Comparison of ENCODE assay signal across 11 mouse cellular contexts in the genomic region with DNA sequence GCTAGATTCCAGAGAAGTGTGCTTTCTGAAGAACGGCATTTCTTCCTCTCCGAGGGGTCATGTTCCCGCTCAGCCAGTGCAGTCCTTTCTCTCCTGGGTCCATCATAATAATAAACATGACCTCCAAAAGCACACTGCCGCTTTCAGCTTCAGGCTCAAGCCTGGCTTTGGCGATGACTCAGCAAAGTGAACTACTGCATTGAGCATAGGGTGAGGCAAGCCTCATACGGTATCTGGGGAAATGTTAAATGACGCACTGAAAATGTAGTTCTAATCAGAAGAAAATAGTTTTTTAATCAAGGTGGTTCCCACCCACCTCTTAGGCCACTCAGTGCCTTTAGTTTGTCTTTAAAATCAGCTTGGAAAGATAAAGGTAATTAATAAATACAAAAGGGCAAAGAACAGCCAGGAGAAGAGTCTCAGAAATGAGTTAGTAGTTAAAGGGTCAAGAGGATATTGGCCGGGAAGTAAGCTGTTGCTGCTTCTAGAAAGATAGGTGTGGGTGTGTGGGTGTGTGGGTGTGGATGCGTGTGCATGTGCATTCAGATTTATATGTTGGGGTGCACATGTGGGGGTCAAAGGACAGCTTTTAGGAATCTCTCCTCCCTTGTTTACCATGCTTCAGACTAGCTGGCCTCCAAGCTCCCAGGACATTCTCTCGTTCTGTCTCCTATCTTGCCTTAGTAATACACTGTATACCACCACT. TPM values are rescaled to one million over a fixed set of nuclear protein-coding genes. Genes with fewer than 3 reads are reported as not detected.
DNase-seq lines count a peak whose midpoint lies in the region; ATAC-seq and TF ChIP-seq lines count a peak whose summit lies in the region.
"Had no signal": no experiment of that assay in that cellular context is flagged by ENCODE, and none has a peak within 500 bp of the region (broad histone marks: within the 10 kb centered on the region; RNA-seq: fewer than 3 reads in every experiment).

No protein-coding gene starts in this region.

- 0 out of 2 replicates have a peak, but pooled peaks cover under 1% of the 10 kb centered on the region for H3K4me1 ChIP-seq in hindbrain, postnatal 0 days (ENCODE audit: insufficient read depth, low read length)
- H3K4me1 ChIP-seq in hindbrain, embryonic 11.5 days (replicated peaks; ENCODE audit: control insufficient read depth, insufficient read depth, low read length): peaks cover 2% of the 10 kb centered on the region; the same call in 1 of the 2 replicates
- peaks cover 23% of the 10 kb centered on the region for H3K4me1 ChIP-seq in liver, embryonic 11.5 days (replicated peaks; ENCODE audit: control insufficient read depth, insufficient read depth, low read length)
- no peaks in the 10 kb centered on the region for H3K4me1 ChIP-seq in stomach, postnatal 0 days (replicated peaks; ENCODE audit: control insufficient read depth, insufficient read depth)
- peaks cover 4% of the 10 kb centered on the region for H3K4me1 ChIP-seq in midbrain, embryonic 16.5 days (ENCODE audit: control insufficient read depth, insufficient read depth, low read length)

- no peak for TF ChIP-seq CTCF in hindbrain, postnatal 0 days (IDR thresholded peaks at IDR 0.05; ENCODE audit: low read depth)
- TF ChIP-seq CTCF in stomach, postnatal 0 days (IDR thresholded peaks at IDR 0.05; ENCODE audit: low read depth): no peak

- no peaks in the 10 kb centered on the region for H3K9me3 ChIP-seq in hindbrain, postnatal 0 days (ENCODE audit: low read length)
- H3K9me3 ChIP-seq in hindbrain, embryonic 11.5 days (ENCODE audit: control insufficient read depth, low read length): no peaks in the 10 kb centered on the region
- no peaks in the 10 kb centered on the region for H3K9me3 ChIP-seq in liver, embryonic 11.5 days (ENCODE audit: control insufficient read depth, low read length)
- H3K9me3 ChIP-seq in stomach, postnatal 0 days (ENCODE audit: control insufficient read depth, low read length): no peaks in the 10 kb centered on the region
- H3K9me3 ChIP-seq in midbrain, embryonic 16.5 days (replicated peaks; ENCODE audit: control insufficient read depth, low read length, poor library complexity, severe bottlenecking): no peaks in the 10 kb centered on the region

- no peak overlapping the region for H3K27ac ChIP-seq in hindbrain, postnatal 0 days
- H3K27ac ChIP-seq in hindbrain, embryonic 11.5 days (ENCODE audit: low read depth, low read length): no peak overlapping the region
- H3K27ac ChIP-seq in liver, embryonic 11.5 days (ENCODE audit: low read depth, low read length): peak overlapping the region; percentile 83
- H3K27ac ChIP-seq in stomach, postnatal 0 days (replicated peaks): peak overlapping the region; percentile 56
- no peak overlapping the region for H3K27ac ChIP-seq in midbrain, embryonic 16.5 days (ENCODE audit: low read length)

- no peak overlapping the region for H3K4me2 ChIP-seq in hindbrain, postnatal 0 days (ENCODE audit: low read depth, low read length)
- no peak overlapping the region for H3K4me2 ChIP-seq in hindbrain, embryonic 11.5 days (replicated peaks; ENCODE audit: low read depth, low read length)
- peak overlapping the region; percentile 41 for H3K4me2 ChIP-seq in liver, embryonic 11.5 days
- H3K4me2 ChIP-seq in stomach, postnatal 0 days (replicated peaks; ENCODE audit: low read depth): no peak overlapping the region
- H3K4me2 ChIP-seq in midbrain, embryonic 16.5 days (ENCODE audit: low read length): no peak overlapping the region

- ATAC-seq in hindbrain, postnatal 0 days: no peak
- no peak for ATAC-seq in hindbrain, embryonic 11.5 days (ENCODE audit: low FRiP score)
- peak; percentile 68 for ATAC-seq in liver, embryonic 11.5 days (replicated peaks; ENCODE audit: low FRiP score)
- peak; percentile 85 for ATAC-seq in stomach, postnatal 0 days (ENCODE audit: low FRiP score, low TSS enrichment)
- no peak for ATAC-seq in midbrain, embryonic 16.5 days
- no peak for ATAC-seq in monocyte, adult 5-6 weeks (replicated peaks; ENCODE audit: insufficient number of reproducible peaks, low FRiP score, low TSS enrichment, poor library complexity, severe bottlenecking)
- ATAC-seq: forebrain, postnatal 0 days had no signal

- peak; percentile 21 for DNase-seq in hindbrain, postnatal 0 days (ENCODE audit: low spot score)
- DNase-seq in hindbrain, embryonic 11.5 days (ENCODE audit: low spot score): no peak
- DNase-seq in c-Kit-positive CD71-positive TER-119-negative erythroid progenitor cells, embryonic 14.5 days (ENCODE audit: low read depth): peak; percentile 68
- DNase-seq in liver, embryonic 11.5 days (ENCODE audit: low spot score): no peak
- peak; percentile 63 for DNase-seq in stomach, postnatal 0 days (ENCODE audit: low spot score)
- no peak for DNase-seq in kidney, postnatal 10 days
- DNase-seq: cerebellum, adult 8-10 months; forebrain, postnatal 0 days; heart, postnatal 10 days had no signal

- H3K9ac ChIP-seq in hindbrain, postnatal 0 days (replicated peaks; ENCODE audit: low read length): no peak overlapping the region
- H3K9ac ChIP-seq in hindbrain, embryonic 11.5 days (ENCODE audit: low read depth, low read length): no peak overlapping the region
- H3K9ac ChIP-seq in liver, embryonic 11.5 days (ENCODE audit: low read depth, low read length): peak overlapping the region; percentile 48
- H3K9ac ChIP-seq in stomach, postnatal 0 days (ENCODE audit: low read length): no peak overlapping the region
- no peak overlapping the region for H3K9ac ChIP-seq in midbrain, embryonic 16.5 days (ENCODE audit: low read depth, low read length)
- H3K9ac ChIP-seq: forebrain, postnatal 0 days had no signal

- 76% methylated on average over 10 of the region's 10 CpGs for WGBS in hindbrain, postnatal 0 days
- WGBS in hindbrain, embryonic 11.5 days: 77% methylated on average over 10 of the region's 10 CpGs
- WGBS in liver, embryonic 11.5 days: 51% methylated on average over 10 of the region's 10 CpGs
- 37% methylated on average over 10 of the region's 10 CpGs for WGBS in stomach, postnatal 0 days
- 76% methylated on average over 10 of the region's 10 CpGs for WGBS in midbrain, embryonic 16.5 days

- no peak for TF ChIP-seq EP300 in stomach, postnatal 0 days (optimal IDR thresholded peaks at IDR 0.05)

- no peak overlapping the region for H3K4me3 ChIP-seq in hindbrain, postnatal 0 days (ENCODE audit: low read length)
- no peak overlapping the region for H3K4me3 ChIP-seq in hindbrain, embryonic 11.5 days (ENCODE audit: low read depth, low read length)
- no peak overlapping the region for H3K4me3 ChIP-seq in liver, embryonic 11.5 days (ENCODE audit: low read depth, low read length)
- no peak overlapping the region for H3K4me3 ChIP-seq in stomach, postnatal 0 days (ENCODE audit: low read depth, low read length)
- no peak overlapping the region for H3K4me3 ChIP-seq in midbrain, embryonic 16.5 days (ENCODE audit: low read depth, low read length)

- H3K36me3 ChIP-seq in hindbrain, postnatal 0 days (ENCODE audit: insufficient read depth, low read length): no peaks in the 10 kb centered on the region
- no peaks in the 10 kb centered on the region for H3K36me3 ChIP-seq in hindbrain, embryonic 11.5 days (ENCODE audit: control insufficient read depth, insufficient read depth, low read length)
- no peaks in the 10 kb centered on the region for H3K36me3 ChIP-seq in liver, embryonic 11.5 days (ENCODE audit: control insufficient read depth, insufficient read depth, low read length)
- no peaks in the 10 kb centered on the region for H3K36me3 ChIP-seq in stomach, postnatal 0 days (ENCODE audit: control insufficient read depth, insufficient read depth, low read length)
- H3K36me3 ChIP-seq in midbrain, embryonic 16.5 days (ENCODE audit: control insufficient read depth, insufficient read depth, low read length): no peaks in the 10 kb centered on the region

- no peaks in the 10 kb centered on the region; the same call in 1 of the 2 replicates for H3K27me3 ChIP-seq in hindbrain, postnatal 0 days (ENCODE audit: insufficient read depth, low read length)
- H3K27me3 ChIP-seq in hindbrain, embryonic 11.5 days (ENCODE audit: control insufficient read depth, insufficient read depth, low read length): peaks cover 7% of the 10 kb centered on the region; the same call in 1 of the 2 replicates
- no peaks in the 10 kb centered on the region for H3K27me3 ChIP-seq in liver, embryonic 11.5 days (replicated peaks; ENCODE audit: control insufficient read depth, insufficient read depth, low read length)
- no peaks in the 10 kb centered on the region for H3K27me3 ChIP-seq in stomach, postnatal 0 days (ENCODE audit: control insufficient read depth, insufficient read depth, low read length)
- peaks cover 4% of the 10 kb centered on the region for H3K27me3 ChIP-seq in midbrain, embryonic 16.5 days (ENCODE audit: control insufficient read depth, insufficient read depth, low read depth, low read length)

RNA-seq across cellular contexts. Expression of a gene that starts 5.2 kb away (rescaled TPM):
- 1.5 TPM in 1 of 2 replicates, not detected in the other for total RNA-seq in hindbrain, postnatal 0 days (2014; rRNA removed)
- 7.1 and 8.5 TPM in 2 replicates for polyA plus RNA-seq in hindbrain, postnatal 0 days (2015; fragmentation: Nextera tagmentation; extraction: Ambion mirVana)
- 3.3 and 4.4 TPM in 2 replicates for polyA plus RNA-seq in hindbrain, embryonic 11.5 days (2014; fragmentation: Nextera tagmentation; extraction: Ambion mirVana)
- 26.1 and 30.1 TPM in 2 replicates for polyA plus RNA-seq in liver, embryonic 11.5 days (2014; fragmentation: Nextera tagmentation; extraction: Ambion mirVana)
- polyA plus RNA-seq in stomach, postnatal 0 days (2015; fragmentation: Nextera tagmentation; extraction: Ambion mirVana): 85.4 and 96.0 TPM in 2 replicates
- polyA plus RNA-seq in midbrain, embryonic 16.5 days (2015; fragmentation: Nextera tagmentation; extraction: Ambion mirVana): 2.9 and 3.4 TPM in 2 replicates
- 23.1 to 29.2 TPM (median 25.2 TPM) in 3 replicates for total RNA-seq in monocyte, adult 5-6 weeks (2017)

RNA-seq across cellular contexts. Expression of a gene that starts 14.0 kb away (rescaled TPM):
- 51.2 and 53.2 TPM in 2 replicates for total RNA-seq in hindbrain, postnatal 0 days (2014; rRNA removed)
- 40.4 and 42.0 TPM in 2 replicates for polyA plus RNA-seq in hindbrain, postnatal 0 days (2015; fragmentation: Nextera tagmentation; extraction: Ambion mirVana)
- polyA plus RNA-seq in hindbrain, embryonic 11.5 days (2014; fragmentation: Nextera tagmentation; extraction: Ambion mirVana): 53.5 and 56.8 TPM in 2 replicates
- 65.0 and 71.6 TPM in 2 replicates for polyA plus RNA-seq in liver, embryonic 11.5 days (2014; fragmentation: Nextera tagmentation; extraction: Ambion mirVana)
- 23.5 and 24.5 TPM in 2 replicates for polyA plus RNA-seq in stomach, postnatal 0 days (2015; fragmentation: Nextera tagmentation; extraction: Ambion mirVana)
- polyA plus RNA-seq in midbrain, embryonic 16.5 days (2015; fragmentation: Nextera tagmentation; extraction: Ambion mirVana): 43.9 and 47.4 TPM in 2 replicates
- 32.6 to 41.2 TPM (median 39.7 TPM) in 3 replicates for total RNA-seq in monocyte, adult 5-6 weeks (2017)

Comparison
In these comparisons a context has a peak if more than half of its experiments do, and no peak if none do; other contexts are left out.
1. DNase-seq: peak in hindbrain, postnatal 0 days (single experiment), c-Kit-positive CD71-positive TER-119-negative erythroid progenitor cells, embryonic 14.5 days (single experiment) and stomach, postnatal 0 days (single experiment); none in hindbrain, embryonic 11.5 days (single experiment), liver, embryonic 11.5 days (single experiment) and kidney, postnatal 10 days (single experiment).
2. ATAC-seq: peak in liver, embryonic 11.5 days (single experiment) and stomach, postnatal 0 days (single experiment); none in hindbrain, postnatal 0 days (single experiment), hindbrain, embryonic 11.5 days (single experiment), midbrain, embryonic 16.5 days (single experiment) and monocyte, adult 5-6 weeks (single experiment).
3. H3K27ac ChIP-seq: peak in liver, embryonic 11.5 days (single experiment) and stomach, postnatal 0 days (single experiment); none in hindbrain, postnatal 0 days (single experiment), hindbrain, embryonic 11.5 days (single experiment) and midbrain, embryonic 16.5 days (single experiment).